Mouse (Mus musculus) stomach, postnatal 0 days (tissue): ENCODE results near the gene Slamf1. TPM values are rescaled to one million over a fixed set of nuclear protein-coding genes. Genes with fewer than 3 reads are reported as not detected.

Experiments used
- ATAC-seq: fragments of 200-750 bp; cut with Nextera tagmentation; 2 replicates; pipeline ENCODE4 v1.8.0; 2017; ENCODE audit not compliant: low FRiP score, low TSS enrichment
- DNase-seq: peaks from one replicate; pipeline ENCODE4 v3.0.0-alpha.2; 2016; ENCODE audit warnings: low spot score
- H3K27ac ChIP-seq: fragments of 300-500 bp; sonication (generic); replicated peaks from 2 replicates; pipeline ENCODE4 v1.5.1; 2014; ENCODE audit warnings: mild to moderate bottlenecking, control low read depth
- H3K27me3 ChIP-seq: fragments of 300-500 bp; sonication (generic); 2 replicates; pipeline ENCODE4 v1.6.1; 2014; ENCODE audit warnings: low read length; ENCODE audit not compliant: control insufficient read depth, insufficient read depth
- H3K36me3 ChIP-seq: fragments of 300-500 bp; sonication (generic); 2 replicates; pipeline ENCODE4 v1.6.1; 2014; ENCODE audit warnings: low read length, mixed read lengths; ENCODE audit not compliant: control insufficient read depth, insufficient read depth
- H3K4me1 ChIP-seq: fragments of 300-500 bp; sonication (generic); replicated peaks from 2 replicates; pipeline ENCODE4 v1.6.1; 2014; ENCODE audit warnings: antibody characterized with exemption; ENCODE audit not compliant: control insufficient read depth, insufficient read depth
- H3K4me2 ChIP-seq: fragments of 300-500 bp; sonication (generic); replicated peaks from 2 replicates; pipeline ENCODE4 v1.6.1; 2014; ENCODE audit warnings: low read depth, mild to moderate bottlenecking, control low read depth, moderate library complexity
- H3K4me3 ChIP-seq: fragments of 300-500 bp; sonication (generic); 2 replicates; pipeline ENCODE4 v1.5.1; 2014; ENCODE audit warnings: low read depth, low read length, control low read depth
- H3K9ac ChIP-seq: fragments of 300-500 bp; sonication (generic); 2 replicates; pipeline ENCODE4 v1.6.1; 2014; ENCODE audit warnings: mild to moderate bottlenecking, low read length, control low read depth, mixed read lengths
- H3K9me3 ChIP-seq: fragments of 300-500 bp; sonication (generic); 2 replicates; pipeline ENCODE4 v1.6.1; 2016; ENCODE audit warnings: low read length; ENCODE audit not compliant: control insufficient read depth
- CTCF ChIP-seq: IDR thresholded peaks from 2 replicates; pipeline ENCODE4 v1.5.1; 2016; ENCODE audit warnings: antibody characterized with exemption, low read depth, mild to moderate bottlenecking, moderate library complexity
- EP300 ChIP-seq: optimal IDR thresholded peaks from 2 replicates; pipeline ENCODE3; 2016; ENCODE audit warnings: antibody characterized with exemption
- WGBS: fragments of 180-500 bp; shearing (Covaris S2); extraction: QIAGEN DNeasy Blood & Tissue Kit; methylation state at CpG from one replicate; pipeline ENCODE4 v1.1.7; 2014; 5-methylcytosine and 5-hydroxymethylcytosine counted together
- polyA plus RNA-seq: library from polyadenylated mRNA; unstranded; fragments of >200 nt; fragmentation: Nextera tagmentation; extraction: Ambion mirVana; gene quantifications from 2 replicates; pipeline ENCODE4 v1.2.1, GENCODE M21; 2015

Slamf1 gene
- polyA plus RNA-seq, 1 experiment from 2014 or later, result 0.05 TPM

GRCm38 (mm10) chr1:171772121-171772735 is 5.3 kb downstream of the Slamf1 start:
- 46% methylated on average over 8 of the region's 8 CpGs for WGBS
- no peak for TF ChIP-seq CTCF
- no peak for TF ChIP-seq EP300

GRCm38 (mm10) chr1:171773232-171773989 is 6.5 kb downstream of the Slamf1 start:
- 69% methylated on average over 10 of the region's 10 CpGs for WGBS
- DNase-seq (no peak), ATAC-seq (no peak)
- H3K4me2 ChIP-seq, result no peak overlapping the region
- TF ChIP-seq CTCF (no peak), EP300 (no peak)
- H3K27me3 ChIP-seq, result no peaks in the 10 kb centered on the region
- H3K27ac ChIP-seq, result no peak overlapping the region
- H3K4me1 ChIP-seq, result no peaks in the 10 kb centered on the region
- H3K9me3 ChIP-seq, result no peaks in the 10 kb centered on the region
- H3K36me3 ChIP-seq, result no peaks in the 10 kb centered on the region
- H3K9ac ChIP-seq, result no peak overlapping the region
- H3K4me3 ChIP-seq, result no peak overlapping the region

More at GRCm38 (mm10) chr1:171772121-171772735, 5.3 kb downstream of the Slamf1 start:
- DNase-seq (no peak), ATAC-seq (no peak)
- Histone ChIP-seq H3K36me3 (no peaks in the 10 kb centered on the region), H3K9ac (no peak overlapping the region), H3K27me3 (no peaks in the 10 kb centered on the region), H3K4me3 (no peak overlapping the region), H3K9me3 (no peaks in the 10 kb centered on the region), H3K27ac (no peak overlapping the region), H3K4me2 (no peak overlapping the region), H3K4me1 (no peaks in the 10 kb centered on the region)

GRCm38 (mm10) chr1:171774266-171774665 is 7.3 kb downstream of the Slamf1 start:
- no peak for DNase-seq
- no peak for ATAC-seq
- Histone ChIP-seq H3K27me3 (no peaks in the 10 kb centered on the region), H3K9ac (no peak overlapping the region), H3K27ac (no peak overlapping the region), H3K4me2 (no peak overlapping the region), H3K4me1 (no peaks in the 10 kb centered on the region), H3K4me3 (no peak overlapping the region), H3K36me3 (no peaks in the 10 kb centered on the region), H3K9me3 (no peaks in the 10 kb centered on the region)
- TF ChIP-seq EP300 (no peak), CTCF (no peak)
- WGBS, result 73% methylated on average over 5 of the region's 5 CpGs

GRCm38 (mm10) chr1:171774678-171775077 is 7.8 kb downstream of the Slamf1 start:
- Histone ChIP-seq H3K4me3 (no peak overlapping the region), H3K9ac (no peak overlapping the region), H3K27ac (no peak overlapping the region), H3K9me3 (no peaks in the 10 kb centered on the region), H3K27me3 (no peaks in the 10 kb centered on the region), H3K4me1 (no peaks in the 10 kb centered on the region), H3K4me2 (no peak overlapping the region), H3K36me3 (no peaks in the 10 kb centered on the region)
- TF ChIP-seq EP300 (no peak), CTCF (no peak)
- no peak for DNase-seq
- 49% methylated on average over 11 of the region's 11 CpGs for WGBS
- no peak for ATAC-seq

GRCm38 (mm10) chr1:171775781-171776180 is 8.9 kb downstream of the Slamf1 start:
- TF ChIP-seq EP300 (no peak), CTCF (no peak)
- Histone ChIP-seq H3K27ac (no peak overlapping the region), H3K27me3 (no peaks in the 10 kb centered on the region), H3K9me3 (no peaks in the 10 kb centered on the region), H3K4me2 (no peak overlapping the region), H3K4me1 (no peaks in the 10 kb centered on the region), H3K9ac (no peak overlapping the region), H3K4me3 (no peak overlapping the region), H3K36me3 (no peaks in the 10 kb centered on the region)
- DNase-seq (no peak), ATAC-seq (no peak)
- WGBS, result 56% methylated on average over 4 of the region's 4 CpGs

- Histone ChIP-seq H3K36me3 (no peaks in the 10 kb centered on the region), H3K27me3 (no peaks in the 10 kb centered on the region), H3K9ac (no peak overlapping the region), H3K4me1 (no peaks in the 10 kb centered on the region), H3K4me3 (no peak overlapping the region), H3K4me2 (no peak overlapping the region), H3K27ac (no peak overlapping the region), H3K9me3 (no peaks in the 10 kb centered on the region)
- 66% methylated on average over 7 of the region's 7 CpGs for WGBS
- TF ChIP-seq EP300 (no peak), CTCF (no peak)
- no peak for ATAC-seq
- no peak for DNase-seq
These were observed 10.1 kb downstream of the Slamf1 start for GRCm38 (mm10) chr1:171777026-171777425.
